Mouse (Mus musculus): ENCODE measurements around the gene Fat3.

Gene Fat3

GRCm38 (mm10) chr9:15975999-15976398 is 525.1 kb downstream of the Fat3 start:
- CTCF ChIA-PET: no interaction called here

GRCm38 (mm10) chr9:15972201-15972600 is 528.9 kb downstream of the Fat3 start:
- POLR2A ChIA-PET: no interaction called here
- CTCF ChIA-PET: no interaction called here

More at GRCm38 (mm10) chr9:15975999-15976398, 525.1 kb downstream of the Fat3 start:
- POLR2A ChIA-PET: no interaction called here

- ChIA-PET CTCF (interaction anchor here in 1 of 4 experiments (0.8 kb wide), 1 partner anchor 188 kb away, joined by 3 read pairs; no protein-coding TSS in a partner anchor), POLR2A (no interaction called here)
Measured at GRCm38 (mm10) chr9:15971393-15971792, 529.7 kb downstream of the Fat3 start.

GRCm38 (mm10) chr9:15964198-15964597 is 536.9 kb downstream of the Fat3 start:
- ChIA-PET POLR2A (no interaction called here), CTCF (no interaction called here)

- CTCF ChIA-PET: interaction anchor here in 1 of 4 experiments (1.2 kb wide), 1 partner anchor 83 kb away, joined by 3 read pairs; no protein-coding TSS in a partner anchor
- POLR2A ChIA-PET: no interaction called here
Measured at GRCm38 (mm10) chr9:15962886-15963285, 538.2 kb downstream of the Fat3 start.

GRCm38 (mm10) chr9:15958224-15958787 is 542.8 kb downstream of the Fat3 start:
- ChIA-PET CTCF (interaction anchor here in 2 of 4 experiments (0.6 to 0.8 kb wide), 2 partner anchors 78 to 273 kb away, joined by 3 to 5 read pairs; no protein-coding TSS in a partner anchor), POLR2A (no interaction called here)

GRCm38 (mm10) chr9:15957816-15958215 is 543.3 kb downstream of the Fat3 start:
- ChIA-PET CTCF (interaction anchor here in 1 of 4 experiments (0.8 kb wide), 1 partner anchor 78 kb away, joined by 5 read pairs; no protein-coding TSS in a partner anchor), POLR2A (no interaction called here)

GRCm38 (mm10) chr9:15955147-15955782 is 545.8 kb downstream of the Fat3 start:
- ChIA-PET CTCF (interaction anchor here in 1 of 4 experiments (0.6 kb wide), 1 partner anchor 1455 kb away, joined by 5 read pairs; the partner anchor contains the start of genes Cwc15 and Kdm4d), POLR2A (no interaction called here)

- ChIA-PET CTCF (no interaction called here), POLR2A (no interaction called here)
Measured at GRCm38 (mm10) chr9:15954338-15954704, 546.8 kb downstream of the Fat3 start.

- CTCF ChIA-PET: no interaction called here
- POLR2A ChIA-PET: no interaction called here
Measured at GRCm38 (mm10) chr9:15953585-15954337, 547.3 kb downstream of the Fat3 start.

- ChIA-PET CTCF (interaction anchor here in 2 of 4 experiments (1.0 to 1.3 kb wide), 2 partner anchors 9 kb away, joined by 4 read pairs; no protein-coding TSS in a partner anchor), POLR2A (no interaction called here)
Measured at GRCm38 (mm10) chr9:15948086-15948485, 553.0 kb downstream of the Fat3 start.

- ChIA-PET CTCF (interaction anchor here in 1 of 4 experiments (0.6 kb wide), 1 partner anchor 307 kb away, joined by 3 read pairs; no protein-coding TSS in a partner anchor), POLR2A (no interaction called here)
Measured at GRCm38 (mm10) chr9:15944182-15944581, 556.9 kb downstream of the Fat3 start.

GRCm38 (mm10) chr9:15943486-15944153 is 557.5 kb downstream of the Fat3 start:
- CTCF ChIA-PET: no interaction called here
- POLR2A ChIA-PET: no interaction called here

GRCm38 (mm10) chr9:15941818-15942217 is 559.3 kb downstream of the Fat3 start:
- CTCF ChIA-PET: interaction anchor here in 1 of 4 experiments (0.5 kb wide), 1 partner anchor 62 kb away, joined by 3 read pairs; no protein-coding TSS in a partner anchor
- POLR2A ChIA-PET: no interaction called here

- ChIA-PET POLR2A (no interaction called here), CTCF (interaction anchor here in 1 of 4 experiments (0.5 to 0.6 kb wide), 2 partner anchors 61 to 214 kb away, joined by 3 read pairs; no protein-coding TSS in a partner anchor)
Measured at GRCm38 (mm10) chr9:15940933-15941673, 560.0 kb downstream of the Fat3 start.

GRCm38 (mm10) chr9:15939594-15939993 is 561.5 kb downstream of the Fat3 start:
- ChIA-PET POLR2A (interaction anchor here in 2 of 4 experiments (0.6 to 0.7 kb wide), 2 partner anchors 887 to 1086 kb away, joined by 3 read pairs; no protein-coding TSS in a partner anchor), CTCF (interaction anchor here in 2 of 4 experiments (0.5 to 1.0 kb wide), 5 partner anchors 8 to 205 kb away, joined by 3 to 4 read pairs (median 3); no protein-coding TSS in a partner anchor)

GRCm38 (mm10) chr9:15937837-15938514 is 563.1 kb downstream of the Fat3 start:
- ChIA-PET POLR2A (interaction anchor here in 1 of 4 experiments (0.6 kb wide), 1 partner anchor 13 kb away, joined by 3 read pairs; no protein-coding TSS in a partner anchor), CTCF (interaction anchor here in 2 of 4 experiments (0.5 to 1.4 kb wide), 3 partner anchors 58 to 253 kb away, joined by 3 read pairs; no protein-coding TSS in a partner anchor)

GRCm38 (mm10) chr9:15930928-15931443 is 570.1 kb downstream of the Fat3 start:
- ChIA-PET POLR2A (no interaction called here), CTCF (no interaction called here)

All from embryonic stem cell, embryonic (primary cell).